Mouse (Mus musculus) layer of hippocampus, adult 2 months (tissue): Measurements from ENCODE around the gene Rsph1. TPM values are rescaled to one million over a fixed set of nuclear protein-coding genes. Genes with fewer than 3 reads are reported as not detected.

Experiments used
- DNase-seq, 2 experiments: peaks; one replicate each; pipeline ENCODE4 v3.0.0; 2022; ENCODE audit warnings: low spot score in 2 of 2
- H3K27ac ChIP-seq: fragments of 200-600 bp; 2 replicates; pipeline ENCODE4 v1.8.1; 2022
- H3K4me3 ChIP-seq: fragments of 200-600 bp; 2 replicates; pipeline ENCODE4 v1.8.1; 2022; ENCODE audit warnings: mild to moderate bottlenecking
- CTCF ChIP-seq: fragments of 200-600 bp; conservative IDR thresholded peaks from 2 replicates; pipeline ENCODE4 v1.8.1; 2022; ENCODE audit warnings: antibody characterized with exemption, mild to moderate bottlenecking, moderate library complexity
- total RNA-seq, 2 experiments: library from RNA; stranded (reverse); gene quantifications; 2 replicates each; pipeline ENCODE4 v1.2.3; 2021

The Rsph1 gene
- total RNA-seq, 2 experiments from 2014 or later = 11.4 to 15.8 TPM

DNA sequence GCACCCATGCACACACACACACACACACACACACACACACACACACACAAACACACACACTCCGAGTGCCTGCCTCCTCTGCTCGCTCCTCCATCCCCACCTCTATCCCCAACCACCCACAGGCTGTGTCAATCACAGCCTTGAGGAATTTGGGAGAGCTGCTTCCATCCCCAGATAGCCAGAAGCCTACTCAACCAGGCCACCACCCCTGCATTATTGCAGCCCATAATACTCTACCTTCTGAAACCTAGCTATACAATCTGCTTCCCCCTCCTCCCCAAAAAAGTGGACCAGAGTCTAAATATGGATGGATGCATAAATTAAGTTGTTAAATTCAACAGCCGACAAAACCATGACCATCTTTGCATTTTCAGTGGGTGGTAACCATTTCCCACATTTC is 50.8 kb downstream of the Rsph1 start:
- no peak for DNase-seq
- Histone ChIP-seq H3K27ac (no peak overlapping the region), H3K4me3 (no peak overlapping the region)
- TF ChIP-seq CTCF = no peak

DNA sequence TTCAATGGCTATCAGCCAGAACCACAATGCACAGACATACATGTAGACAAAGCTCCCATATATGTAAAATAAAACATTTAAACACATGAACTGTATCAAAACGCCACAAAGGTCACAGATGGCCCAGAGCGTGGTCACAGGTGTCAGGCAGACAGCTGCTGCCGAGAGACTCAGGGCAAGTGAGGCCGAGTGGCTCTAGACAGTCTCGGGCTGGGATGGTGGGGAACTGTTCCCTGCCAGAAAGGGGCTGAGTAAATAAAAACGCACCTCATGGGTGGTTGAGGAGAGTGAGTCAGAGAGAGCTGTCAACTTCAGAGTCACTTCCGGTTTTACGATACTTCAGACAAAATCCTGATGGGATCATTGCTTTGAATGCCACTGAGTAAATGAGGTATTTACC is 52.6 kb downstream of the Rsph1 start:
- DNase-seq = no peak
- H3K4me3 ChIP-seq = no peak overlapping the region
- no peak for TF ChIP-seq CTCF
- H3K27ac ChIP-seq = no peak overlapping the region

DNA sequence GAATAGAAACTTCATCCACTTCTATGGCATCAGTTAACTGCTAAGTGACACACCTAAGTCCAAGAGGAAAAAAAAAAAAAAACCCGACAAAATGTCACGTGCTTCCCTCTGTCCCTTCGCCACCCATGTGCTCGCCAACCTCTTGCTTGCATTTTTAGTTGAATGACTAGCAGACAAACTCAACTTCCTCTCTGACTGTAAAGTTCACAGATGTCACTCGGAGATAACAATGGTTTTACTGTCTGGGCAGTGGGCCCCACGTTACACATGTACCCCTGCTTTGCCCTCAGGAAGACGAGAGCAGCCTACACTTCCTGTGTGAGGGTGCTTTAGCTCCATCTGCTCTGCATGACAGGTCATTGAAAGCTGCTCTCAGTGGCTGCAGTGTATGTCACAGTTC is 53.3 kb downstream of the Rsph1 start:
- TF ChIP-seq CTCF = no peak
- H3K4me3 ChIP-seq = no peak overlapping the region
- no peak for DNase-seq
- H3K27ac ChIP-seq = no peak overlapping the region

DNA sequence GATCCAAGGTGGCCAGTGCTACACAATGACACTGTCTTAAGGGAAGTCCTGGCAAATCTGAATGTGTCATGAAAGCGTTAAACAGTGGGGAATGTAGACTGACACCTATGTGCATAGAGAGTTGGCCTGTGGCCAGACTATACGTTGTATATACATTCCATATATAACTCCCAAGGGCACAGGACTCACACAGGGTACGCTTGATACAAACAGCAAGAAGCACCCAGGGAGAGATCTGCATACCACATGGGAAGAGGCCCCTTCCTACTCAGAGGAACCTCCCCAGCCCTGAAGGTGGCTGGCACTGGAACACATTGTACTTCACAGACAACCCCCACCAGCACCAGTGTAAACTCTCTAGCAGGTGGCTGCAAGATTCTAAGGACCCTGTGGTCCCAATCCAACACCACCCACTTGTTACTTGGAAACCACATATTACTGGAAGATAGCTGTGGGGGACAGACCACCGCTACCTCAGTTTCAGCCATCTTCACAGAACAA is 54.3 kb downstream of the Rsph1 start:
- Histone ChIP-seq H3K27ac (no peak overlapping the region), H3K4me3 (no peak overlapping the region)
- TF ChIP-seq CTCF = no peak
- no peak for DNase-seq

DNA sequence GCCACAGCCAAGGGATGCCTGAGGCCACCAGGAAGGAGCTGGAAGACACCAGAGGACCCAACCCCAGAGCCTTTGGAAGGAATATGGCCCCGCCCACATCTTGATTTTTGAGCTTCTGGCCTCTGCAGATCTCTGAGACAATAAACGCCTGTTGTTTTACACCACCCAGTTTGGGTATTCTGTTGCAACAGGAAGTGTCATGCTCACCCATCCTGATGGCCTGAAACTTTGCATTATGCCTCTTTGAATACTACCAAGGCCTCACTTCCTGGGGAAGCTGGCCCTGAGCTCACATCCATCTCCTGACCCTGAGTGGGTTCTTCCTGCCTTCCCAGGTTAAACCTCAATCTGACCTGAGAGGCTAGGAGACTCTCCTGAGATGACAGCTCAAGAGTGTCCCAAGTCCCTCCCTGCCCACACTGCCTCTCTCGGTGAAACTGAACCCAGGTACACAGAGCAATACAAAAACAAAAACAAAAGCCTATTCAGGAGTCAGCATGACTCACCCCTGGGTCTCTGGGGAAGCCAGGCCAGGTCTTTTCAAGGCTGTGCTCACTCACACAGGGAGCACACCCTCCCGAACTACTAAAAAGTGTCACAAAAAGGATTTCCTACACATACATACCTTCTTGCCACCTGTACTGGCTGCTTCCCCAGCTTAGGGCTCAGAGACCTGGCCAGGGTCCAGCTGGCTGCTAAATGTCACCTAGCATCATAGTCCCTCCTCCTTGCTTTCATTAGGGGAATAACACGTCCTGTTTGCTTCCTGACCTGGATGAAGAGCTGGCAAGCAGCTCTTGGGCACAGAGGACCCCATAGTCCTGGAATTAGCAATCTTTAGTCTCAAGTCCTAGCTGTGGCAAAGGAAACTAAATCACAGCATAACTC is 60.9 kb downstream of the Rsph1 start:
- no peak for TF ChIP-seq CTCF
- Histone ChIP-seq H3K27ac (no peak overlapping the region), H3K4me3 (no peak overlapping the region)
- DNase-seq = no peak

DNA sequence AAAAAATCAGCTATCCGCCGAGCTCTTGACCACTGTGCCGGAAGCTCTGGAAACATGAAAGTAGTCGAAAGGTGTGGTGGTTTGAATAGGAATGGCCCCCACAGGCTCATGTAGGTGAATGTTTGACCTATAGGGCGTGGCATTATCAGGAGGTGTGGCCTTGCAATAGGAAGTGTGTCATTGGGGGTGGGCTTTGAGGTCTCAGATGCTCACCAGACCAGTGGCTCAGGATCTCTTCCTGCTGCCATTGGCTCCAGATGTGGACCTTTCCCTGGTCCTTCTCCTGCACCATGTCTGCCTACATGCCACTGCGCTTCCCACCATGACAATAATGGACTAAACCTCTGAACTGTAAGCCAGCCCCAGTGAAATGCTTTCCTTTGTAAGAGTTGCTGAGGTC is 65.3 kb downstream of the Rsph1 start:
- no peak overlapping the region for H3K27ac ChIP-seq
- DNase-seq = no peak
- H3K4me3 ChIP-seq = no peak overlapping the region
- no peak for TF ChIP-seq CTCF

DNA sequence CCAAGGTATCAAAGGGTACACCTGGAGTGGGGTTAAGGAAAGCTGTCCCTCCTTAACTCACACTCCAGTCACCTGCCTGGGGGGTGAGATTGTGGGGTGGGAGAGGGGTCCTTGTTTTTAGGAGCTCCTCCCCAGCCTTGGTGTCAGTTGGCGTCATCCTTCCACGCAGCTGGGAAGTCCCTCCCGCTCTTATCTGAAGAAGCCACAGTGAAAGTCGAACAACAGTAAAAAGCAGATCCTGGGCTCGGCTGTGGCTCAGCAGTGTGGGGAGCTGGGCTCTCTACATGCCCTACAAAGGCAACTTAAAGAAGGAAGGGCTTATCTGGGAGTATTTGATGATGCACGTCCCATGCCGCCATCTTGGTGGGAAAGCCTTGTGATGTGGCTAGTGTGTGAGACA is 66.9 kb downstream of the Rsph1 start:
- TF ChIP-seq CTCF = no peak
- Histone ChIP-seq H3K4me3 (no peak overlapping the region), H3K27ac (no peak overlapping the region)
- no peak for DNase-seq

DNA sequence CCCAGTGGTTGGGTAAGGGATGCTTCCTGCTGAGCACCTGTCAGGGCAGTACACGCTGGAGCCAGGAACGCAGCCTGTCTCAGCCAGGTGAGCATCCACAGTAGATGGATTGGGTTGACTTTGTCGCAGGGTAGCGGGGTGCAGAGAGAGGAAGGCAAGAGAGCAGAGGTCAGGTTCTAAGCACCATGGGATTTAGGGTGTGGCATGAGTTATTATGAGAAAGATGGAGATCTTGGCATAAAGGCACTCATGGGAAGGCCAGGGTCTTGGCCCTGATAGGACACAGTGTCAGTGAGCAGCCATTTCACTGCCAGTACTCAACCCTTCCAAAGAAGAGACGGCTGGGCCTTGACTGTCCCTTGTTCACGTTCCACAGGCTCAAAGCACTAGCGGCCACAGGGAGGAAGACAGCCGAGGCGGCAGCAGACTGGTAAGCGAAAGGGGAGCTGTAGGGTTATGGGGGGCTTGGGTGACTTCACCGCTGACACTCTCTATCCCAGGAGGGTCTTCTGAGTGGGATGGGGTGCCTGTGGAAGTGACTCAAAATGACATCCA is 67.7 kb downstream of the Rsph1 start:
- Histone ChIP-seq H3K27ac (no peak overlapping the region), H3K4me3 (no peak overlapping the region)
- no peak for DNase-seq
- no peak for TF ChIP-seq CTCF

DNA sequence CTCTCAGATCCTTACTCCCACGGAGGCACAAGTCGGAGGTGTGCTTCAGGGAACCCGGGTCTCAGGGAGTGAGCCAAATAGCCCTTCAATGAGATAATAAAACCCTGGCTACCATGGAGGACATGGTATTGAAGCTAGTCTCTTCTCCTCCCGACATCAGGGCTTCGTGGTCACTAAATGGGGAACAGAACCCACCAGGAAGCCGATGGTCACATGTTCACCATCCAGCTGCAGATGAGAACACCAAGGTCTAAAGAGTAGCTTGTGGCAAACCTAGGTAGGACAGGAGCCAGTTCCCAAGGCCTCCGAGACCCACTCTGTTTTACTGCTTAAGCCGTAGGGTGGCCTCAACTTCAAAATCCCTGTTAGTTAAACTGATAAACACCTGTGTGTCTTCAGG is 68.5 kb downstream of the Rsph1 start:
- H3K4me3 ChIP-seq = no peak overlapping the region
- DNase-seq = no peak
- no peak overlapping the region for H3K27ac ChIP-seq
- no peak for TF ChIP-seq CTCF

DNA sequence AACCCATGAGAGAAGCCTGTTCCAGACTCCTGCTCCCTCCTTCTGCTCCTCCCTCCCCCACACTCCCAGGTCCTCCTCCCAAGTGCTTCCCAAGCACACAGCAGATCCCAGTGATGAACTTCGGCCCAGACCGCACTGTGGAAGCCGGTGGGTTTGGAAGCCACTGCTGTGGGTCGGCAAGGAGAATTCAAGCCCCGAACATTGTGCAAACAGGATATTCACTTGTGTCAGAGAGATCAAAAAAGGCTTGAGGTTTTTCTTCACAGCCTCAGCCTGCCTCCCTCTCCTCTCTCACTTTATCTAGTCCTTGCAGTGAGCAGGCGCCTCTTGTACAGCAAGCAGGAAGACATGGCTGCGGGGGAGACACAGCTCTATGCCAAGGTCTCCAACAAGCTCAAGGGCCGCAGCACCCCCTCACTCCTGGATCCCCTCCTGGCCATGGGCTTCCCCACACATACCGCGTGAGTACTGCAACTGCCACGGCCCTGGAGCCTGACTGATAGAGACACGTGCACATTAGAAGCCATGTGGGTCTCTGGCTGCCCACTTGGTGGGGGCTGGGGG is 69.3 kb downstream of the Rsph1 start, which contains the start of gene Ubash3a:
Gene Ubash3a, plus strand, starts transcription at position 103 of the 564 bp plus-strand sequence.
- Histone ChIP-seq H3K27ac (no peak within 1 kb of the TSS), H3K4me3 (no peak within 1 kb of the TSS)
- DNase-seq = no peak
- TF ChIP-seq CTCF = no peak

Other genes starting within 250 kb of the Rsph1 start
- gene Abcg1, start 219.7 kb downstream of the Rsph1 start, total RNA-seq = 10 to 100 TPM; 75.7 to 83.3 TPM
- gene Tff3, start 147.7 kb downstream of the Rsph1 start, total RNA-seq = not detected
- not detected for gene Tff2, start 133.1 kb downstream of the Rsph1 start, total RNA-seq
- not detected for gene Tff1, start 112.1 kb downstream of the Rsph1 start, total RNA-seq
- not detected for gene Tmprss3, start 78.4 kb downstream of the Rsph1 start, total RNA-seq
- gene Ubash3a, start 69.5 kb downstream of the Rsph1 start, total RNA-seq = under 1 TPM; 0.66 to 0.95 TPM
- gene Slc37a1, start 9.4 kb upstream of the Rsph1 start, total RNA-seq = 10 to 100 TPM in 1 of 2 experiments, 1 to 10 TPM in 1; 8.4 to 11.5 TPM
- gene Pde9a, start 108.8 kb upstream of the Rsph1 start, total RNA-seq = 10 to 100 TPM; 21.8 to 31.9 TPM
- gene Wdr4, start 242.6 kb upstream of the Rsph1 start, total RNA-seq = 10 to 100 TPM; 25.9 to 29.9 TPM
- gene Ndufv3, start 242.7 kb upstream of the Rsph1 start, total RNA-seq = 100 to 1,000 TPM; 257 to 258 TPM